Mouse (Mus musculus): ENCODE results near the gene Meis2. TPM values are rescaled to one million over a fixed set of nuclear protein-coding genes. Genes with fewer than 3 reads are reported as not detected.

The Meis2 gene
- total and polyA plus RNA-seq, 3 experiments = 3.1 to 9.8 TPM; not detected in 1

DNA sequence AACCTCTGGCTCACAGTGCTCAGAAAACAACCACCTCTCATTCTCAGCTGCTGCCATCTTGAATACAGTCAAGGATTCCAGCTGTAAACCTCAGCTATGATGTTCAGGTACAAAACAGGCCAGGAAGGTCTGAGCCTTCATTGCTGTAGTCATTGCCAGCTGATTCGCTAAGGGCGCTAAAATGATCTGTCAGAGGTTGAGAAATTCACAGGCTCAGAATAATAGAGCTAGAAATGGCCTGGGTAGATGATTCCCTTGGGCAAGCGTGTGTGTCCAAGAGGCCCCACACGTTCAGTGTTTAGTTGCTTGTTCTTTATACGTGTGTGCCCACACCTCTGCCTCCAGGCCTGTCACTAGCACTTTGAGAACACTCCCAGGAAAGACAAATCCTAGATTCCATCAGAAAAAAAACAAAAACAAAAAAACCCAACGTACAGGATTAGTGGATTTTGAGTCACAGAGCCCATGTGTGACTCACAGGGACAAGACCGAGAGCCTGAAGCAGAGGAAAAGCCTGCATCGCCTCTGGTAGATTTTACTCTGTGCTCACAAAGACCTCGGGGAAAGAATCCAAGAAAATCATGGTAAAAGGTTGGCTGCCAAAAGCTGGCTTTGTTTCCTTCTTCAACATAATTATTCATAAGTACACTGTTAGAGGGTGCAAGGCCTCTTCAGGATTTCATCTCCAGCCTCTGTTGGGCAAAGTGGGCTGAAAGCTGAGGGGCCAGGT lies 95.4 kb downstream of the Meis2 start:
- DNase-seq (ENCODE audit: low read depth, low spot score) = no peak
- H3K4me3 ChIP-seq (ENCODE audit: control insufficient read depth in 1 of 2, insufficient read depth in 1 of 2, low read depth in 2 of 2, low read length in 2 of 2) = no peak overlapping the region
- H3K27me3 ChIP-seq (ENCODE audit: control insufficient read depth in 1 of 2, insufficient read depth in 2 of 2, low read length in 2 of 2) = no peaks in the 10 kb centered on the region
- H3K27ac ChIP-seq (ENCODE audit: control insufficient read depth, low read depth, low read length) = no peak overlapping the region
- no peaks in the 10 kb centered on the region for H3K9me3 ChIP-seq (replicated peaks; ENCODE audit: insufficient read depth, low read length)
- no peaks in the 10 kb centered on the region for H3K36me3 ChIP-seq (ENCODE audit: control insufficient read depth in 1 of 2, insufficient read depth in 2 of 2, low read length in 2 of 2)
- H3K9ac ChIP-seq (ENCODE audit: control insufficient read depth, low read depth, low read length, poor library complexity, severe bottlenecking) = no peak overlapping the region
- no peak for TF ChIP-seq JUND (IDR thresholded peaks at IDR 0.05; ENCODE audit: low read depth, low read length)
- no peak for TF ChIP-seq POLR2A (IDR thresholded peaks at IDR 0.05; ENCODE audit: control insufficient read depth in 1 of 2, insufficient read depth in 1 of 2, low read depth in 1 of 2, low read length in 2 of 2, poor library complexity in 1 of 2)
- TF ChIP-seq EP300 (IDR thresholded peaks at IDR 0.05; ENCODE audit: low read depth in 1 of 2, low read length in 2 of 2) = no peak
- no peak for TF ChIP-seq MAX (IDR thresholded peaks at IDR 0.05; ENCODE audit: low read length)
- TF ChIP-seq KAT2A (conservative IDR thresholded peaks at IDR 0.05; ENCODE audit: low read depth, low read length) = no peak
- no peak for TF ChIP-seq SMC3 (IDR thresholded peaks at IDR 0.05; ENCODE audit: low read depth, low read length)
- TF ChIP-seq MEF2A (IDR thresholded peaks at IDR 0.05; ENCODE audit: extremely low read depth, insufficient replicate concordance, low read depth, low read length, poor library complexity, severe bottlenecking) = no peak
- no peak for TF ChIP-seq MYC (IDR thresholded peaks at IDR 0.05; ENCODE audit: low read depth, low read length)
- no peak for TF ChIP-seq CHD2 (IDR thresholded peaks at IDR 0.05; ENCODE audit: low read length)
- TF ChIP-seq ZKSCAN1 (IDR thresholded peaks at IDR 0.05; ENCODE audit: low read depth, low read length) = no peak
- no peak for TF ChIP-seq MYB (IDR thresholded peaks at IDR 0.05; ENCODE audit: low read depth, low read length)
- no peak for TF ChIP-seq SIN3A (IDR thresholded peaks at IDR 0.05; ENCODE audit: low read length)
- no peak for TF ChIP-seq RAD21 (IDR thresholded peaks at IDR 0.05; ENCODE audit: low read depth, low read length)
- TF ChIP-seq ZNF384 (IDR thresholded peaks at IDR 0.05; ENCODE audit: low read depth, low read length) = no peak
- TF ChIP-seq ZC3H11A (IDR thresholded peaks at IDR 0.05; ENCODE audit: low read depth, low read length) = no peak
- TF ChIP-seq GATA1 (IDR thresholded peaks at IDR 0.05; ENCODE audit: low read depth, low read length) = no peak
- TF ChIP-seq POLR2AphosphoS5 (IDR thresholded peaks at IDR 0.05; ENCODE audit: borderline replicate concordance, low read depth, low read length) = no peak
- TF ChIP-seq NRF1 (IDR thresholded peaks at IDR 0.05; ENCODE audit: insufficient read depth, low read depth, low read length, poor library complexity, severe bottlenecking) = no peak
- no peaks in the 10 kb centered on the region for H3K79me2 ChIP-seq (ENCODE audit: control insufficient read depth, insufficient read depth, low read length, poor library complexity)
- no peaks in the 10 kb centered on the region for H3K4me1 ChIP-seq (ENCODE audit: control insufficient read depth in 1 of 2, insufficient read depth in 2 of 2, low read length in 2 of 2)

GRCm38 (mm10) chr2:115969201-115969600 lies 96.4 kb downstream of the Meis2 start:
- H3K4me3 ChIP-seq (ENCODE audit: control insufficient read depth in 1 of 2, insufficient read depth in 1 of 2, low read depth in 2 of 2, low read length in 2 of 2) = no peak overlapping the region
- TF ChIP-seq POLR2AphosphoS5 (IDR thresholded peaks at IDR 0.05; ENCODE audit: borderline replicate concordance, low read depth, low read length) (no peak), E2F4 (IDR thresholded peaks at IDR 0.05; ENCODE audit: borderline replicate concordance, low read depth, low read length) (no peak), JUND (IDR thresholded peaks at IDR 0.05; ENCODE audit: low read depth, low read length) (no peak), CHD1 (IDR thresholded peaks at IDR 0.05; ENCODE audit: low read depth, low read length) (no peak), EP300 (IDR thresholded peaks at IDR 0.05; ENCODE audit: low read depth in 1 of 2, low read length in 2 of 2) (no peak), ZMIZ1 (IDR thresholded peaks at IDR 0.05; ENCODE audit: low read depth, low read length) (no peak), CHD2 (IDR thresholded peaks at IDR 0.05; ENCODE audit: low read length) (no peak), POLR2A (IDR thresholded peaks at IDR 0.05; ENCODE audit: control insufficient read depth in 1 of 2, insufficient read depth in 1 of 2, low read depth in 1 of 2, low read length in 2 of 2, poor library complexity in 1 of 2) (no peak), CTCF (IDR thresholded peaks at IDR 0.05 in 2 of 3, conservative IDR thresholded peaks at IDR 0.05 in 1 of 3; ENCODE audit: control insufficient read depth in 1 of 3, insufficient read depth in 1 of 3, low read depth in 2 of 3, low read length in 3 of 3, poor library complexity in 1 of 3, severe bottlenecking in 1 of 3) (no peak), SIN3A (IDR thresholded peaks at IDR 0.05; ENCODE audit: low read length) (no peak), KAT2A (conservative IDR thresholded peaks at IDR 0.05; ENCODE audit: low read depth, low read length) (no peak), ZC3H11A (IDR thresholded peaks at IDR 0.05; ENCODE audit: low read depth, low read length) (no peak), NELFE (IDR thresholded peaks at IDR 0.05; ENCODE audit: low read depth, low read length) (no peak), GABPA (IDR thresholded peaks at IDR 0.05; ENCODE audit: low read depth, low read length) (no peak), TCF12 (IDR thresholded peaks at IDR 0.05; ENCODE audit: low read depth, low read length) (no peak), POLR2AphosphoS2 (IDR thresholded peaks at IDR 0.05; ENCODE audit: low read length) (no peak), USF2 (IDR thresholded peaks at IDR 0.05; ENCODE audit: borderline replicate concordance in 1 of 2, insufficient read depth in 1 of 2, low read depth in 1 of 2, low read length in 2 of 2) (no peak), MEF2A (IDR thresholded peaks at IDR 0.05; ENCODE audit: extremely low read depth, insufficient replicate concordance, low read depth, low read length, poor library complexity, severe bottlenecking) (no peak), HCFC1 (IDR thresholded peaks at IDR 0.05; ENCODE audit: low read depth, low read length) (no peak), ETS1 (IDR thresholded peaks at IDR 0.05; ENCODE audit: low read depth, low read length) (no peak)
- H3K9me3 ChIP-seq (replicated peaks; ENCODE audit: insufficient read depth, low read length) = no peaks in the 10 kb centered on the region
- no peaks in the 10 kb centered on the region for H3K4me1 ChIP-seq (ENCODE audit: control insufficient read depth in 1 of 2, insufficient read depth in 2 of 2, low read length in 2 of 2)
- H3K36me3 ChIP-seq (ENCODE audit: control insufficient read depth in 1 of 2, insufficient read depth in 2 of 2, low read length in 2 of 2) = no peaks in the 10 kb centered on the region
- no peak overlapping the region for H3K9ac ChIP-seq (ENCODE audit: control insufficient read depth, low read depth, low read length, poor library complexity, severe bottlenecking)
- no peak overlapping the region for H3K27ac ChIP-seq (ENCODE audit: control insufficient read depth, low read depth, low read length)
- H3K27me3 ChIP-seq (ENCODE audit: control insufficient read depth in 1 of 2, insufficient read depth in 2 of 2, low read length in 2 of 2) = no peaks in the 10 kb centered on the region
- no peak for DNase-seq (ENCODE audit: low read depth, low spot score)
- H3K79me2 ChIP-seq (ENCODE audit: control insufficient read depth, insufficient read depth, low read length, poor library complexity) = no peaks in the 10 kb centered on the region

Data from MEL (cell line).